Mouse (Mus musculus): ENCODE data around the gene Henmt1.

Henmt1 gene

GRCm38 (mm10) chr3:108938691-108939090 is 982 bp upstream of the Henmt1 start:
- CTCF ChIA-PET, result interaction anchor here (0.7 kb wide), 1 partner anchor 169 kb away, joined by 3 read pairs; no protein-coding TSS in a partner anchor

- CTCF ChIA-PET, result no interaction called here
Observed at GRCm38 (mm10) chr3:108940001-108940633, 444 bp downstream of the Henmt1 start, which contains the start of gene Gm9857. TSS of gene Gm9857 (minus strand) at chr3:108940445.

GRCm38 (mm10) chr3:108940996-108941395 is 1.3 kb downstream of the Henmt1 start:
- CTCF ChIA-PET, result no interaction called here

GRCm38 (mm10) chr3:108957976-108958375 is 18.3 kb downstream of the Henmt1 start:
- CTCF ChIA-PET, result interaction anchor here (0.7 kb wide), 1 partner anchor 890 kb away, joined by 7 read pairs; no protein-coding TSS in a partner anchor

GRCm38 (mm10) chr3:108959680-108960295 is 20.1 kb downstream of the Henmt1 start:
- CTCF ChIA-PET, result no interaction called here

GRCm38 (mm10) chr3:108961226-108961625 is 21.6 kb downstream of the Henmt1 start:
- CTCF ChIA-PET, result interaction anchor here (0.7 kb wide), 1 partner anchor 71 kb away, joined by 4 read pairs; the partner anchor contains the start of gene Fndc7

GRCm38 (mm10) chr3:108961655-108962054 is 22.0 kb downstream of the Henmt1 start:
- CTCF ChIA-PET, result interaction anchor here (0.5 to 0.7 kb wide), 3 partner anchors 14 to 91 kb away, joined by 3 to 5 read pairs (median 4); partner anchors contain the start of gene Fndc7

- CTCF ChIA-PET, result no interaction called here
Observed at GRCm38 (mm10) chr3:108963278-108963677, 23.6 kb downstream of the Henmt1 start.

GRCm38 (mm10) chr3:108963776-108964175 is 24.1 kb downstream of the Henmt1 start:
- CTCF ChIA-PET, result no interaction called here

GRCm38 (mm10) chr3:108964361-108965044 is 24.8 kb downstream of the Henmt1 start:
- CTCF ChIA-PET, result no interaction called here

GRCm38 (mm10) chr3:108966051-108966450 is 26.4 kb downstream of the Henmt1 start:
- CTCF ChIA-PET, result interaction anchor here (0.6 kb wide), 1 partner anchor 104 kb away, joined by 8 read pairs; no protein-coding TSS in a partner anchor

GRCm38 (mm10) chr3:108973980-108974660 is 34.4 kb downstream of the Henmt1 start:
- CTCF ChIA-PET, result no interaction called here

- CTCF ChIA-PET, result no interaction called here
Observed at GRCm38 (mm10) chr3:108974920-108975485, 35.3 kb downstream of the Henmt1 start.

- CTCF ChIA-PET, result interaction anchor here (0.6 kb wide), 1 partner anchor 41 kb away, joined by 3 read pairs; no protein-coding TSS in a partner anchor
Observed at GRCm38 (mm10) chr3:108977340-108978030, 37.8 kb downstream of the Henmt1 start.

GRCm38 (mm10) chr3:108981946-108982345 is 42.3 kb downstream of the Henmt1 start:
- CTCF ChIA-PET, result no interaction called here

- CTCF ChIA-PET, result no interaction called here
Observed at GRCm38 (mm10) chr3:108983989-108984388, 44.3 kb downstream of the Henmt1 start.

GRCm38 (mm10) chr3:108986534-108986933 is 46.9 kb downstream of the Henmt1 start:
- CTCF ChIA-PET, result no interaction called here

GRCm38 (mm10) chr3:108987009-108987659 is 47.5 kb downstream of the Henmt1 start:
- CTCF ChIA-PET, result no interaction called here

- CTCF ChIA-PET, result no interaction called here
Observed at GRCm38 (mm10) chr3:108989971-108990548, 50.4 kb downstream of the Henmt1 start.

- CTCF ChIA-PET, result no interaction called here
Observed at GRCm38 (mm10) chr3:108994477-108994876, 54.8 kb downstream of the Henmt1 start.

Measured in spleen, embryonic (tissue).